Mouse (Mus musculus) frontal cortex, postnatal 25 days (tissue): ENCODE results near the gene Crabp2.
A peak's percentile ranks its signal among the peaks of the same experiment; 100 is the strongest.

ENCODE experiments used
- DNase-seq, 2 experiments: peaks; one replicate each; pipeline ENCODE4 v3.0.0; 2022; ENCODE audit warnings: low spot score in 2 of 2

The Crabp2 gene

DNA sequence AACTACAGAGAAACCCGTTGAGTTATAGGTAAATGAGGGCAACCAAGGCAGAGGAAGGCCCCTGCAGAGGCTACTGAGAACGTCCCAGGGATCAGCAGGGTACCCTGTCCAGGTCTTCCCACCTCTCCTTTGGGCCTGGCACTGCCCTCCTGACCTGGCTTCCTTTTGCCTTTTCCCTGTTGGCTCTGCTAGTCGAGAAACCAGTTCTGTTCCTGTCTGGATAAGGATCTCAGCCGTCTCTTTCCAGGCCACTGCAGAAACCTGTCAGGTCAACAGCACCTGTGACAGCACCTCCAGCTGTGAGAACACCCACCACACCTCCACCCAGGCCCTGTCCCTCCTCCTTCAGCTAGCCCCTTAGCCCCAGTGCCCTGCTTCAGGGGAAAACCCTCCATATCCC, 10.0 kb downstream of the Crabp2 start:
- DNase-seq = no peak

- no peak for DNase-seq
These were observed 10.5 kb downstream of the Crabp2 start for GRCm38 (mm10) chr3:87958967-87959366.

DNA sequence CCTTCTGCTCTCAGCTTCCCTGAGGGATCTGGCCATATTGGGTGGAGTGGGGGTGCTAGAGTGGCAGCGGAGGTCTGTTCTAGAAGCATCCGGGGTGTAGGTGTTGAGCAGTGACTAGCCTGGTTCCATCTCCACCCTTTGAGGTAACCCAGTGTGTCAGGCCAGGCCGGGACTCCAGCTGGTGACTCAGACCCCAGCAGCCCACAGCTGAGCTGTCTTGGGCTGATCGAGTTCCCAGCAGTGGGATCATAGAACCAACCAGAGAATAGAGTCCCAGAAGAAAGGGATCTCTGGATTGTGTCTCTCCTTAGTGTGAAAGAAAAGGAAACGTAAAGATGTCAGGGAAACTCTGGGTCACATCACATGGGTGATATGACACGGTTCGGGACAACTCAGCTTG, 10.9 kb downstream of the Crabp2 start:
- no peak for DNase-seq

GRCm38 (mm10) chr3:87960191-87960585, 11.7 kb downstream of the Crabp2 start:
- DNase-seq = no peak

- DNase-seq = peak; percentile 48 to 56
These were observed 12.2 kb downstream of the Crabp2 start for GRCm38 (mm10) chr3:87960586-87961191.

GRCm38 (mm10) chr3:87970184-87970938, 21.9 kb downstream of the Crabp2 start:
- DNase-seq = no peak

- no peak for DNase-seq
These were observed 22.5 kb downstream of the Crabp2 start, which contains the start of gene Nes for GRCm38 (mm10) chr3:87970939-87971488. Nes (plus strand) TSS chr3:87971078.

GRCm38 (mm10) chr3:87971489-87972202, 23.2 kb downstream of the Crabp2 start:
- DNase-seq = no peak

- DNase-seq = no peak
These were observed 23.8 kb downstream of the Crabp2 start for GRCm38 (mm10) chr3:87972203-87972664.

- DNase-seq = no peak
These were observed 24.3 kb downstream of the Crabp2 start for GRCm38 (mm10) chr3:87972776-87973175.

DNA sequence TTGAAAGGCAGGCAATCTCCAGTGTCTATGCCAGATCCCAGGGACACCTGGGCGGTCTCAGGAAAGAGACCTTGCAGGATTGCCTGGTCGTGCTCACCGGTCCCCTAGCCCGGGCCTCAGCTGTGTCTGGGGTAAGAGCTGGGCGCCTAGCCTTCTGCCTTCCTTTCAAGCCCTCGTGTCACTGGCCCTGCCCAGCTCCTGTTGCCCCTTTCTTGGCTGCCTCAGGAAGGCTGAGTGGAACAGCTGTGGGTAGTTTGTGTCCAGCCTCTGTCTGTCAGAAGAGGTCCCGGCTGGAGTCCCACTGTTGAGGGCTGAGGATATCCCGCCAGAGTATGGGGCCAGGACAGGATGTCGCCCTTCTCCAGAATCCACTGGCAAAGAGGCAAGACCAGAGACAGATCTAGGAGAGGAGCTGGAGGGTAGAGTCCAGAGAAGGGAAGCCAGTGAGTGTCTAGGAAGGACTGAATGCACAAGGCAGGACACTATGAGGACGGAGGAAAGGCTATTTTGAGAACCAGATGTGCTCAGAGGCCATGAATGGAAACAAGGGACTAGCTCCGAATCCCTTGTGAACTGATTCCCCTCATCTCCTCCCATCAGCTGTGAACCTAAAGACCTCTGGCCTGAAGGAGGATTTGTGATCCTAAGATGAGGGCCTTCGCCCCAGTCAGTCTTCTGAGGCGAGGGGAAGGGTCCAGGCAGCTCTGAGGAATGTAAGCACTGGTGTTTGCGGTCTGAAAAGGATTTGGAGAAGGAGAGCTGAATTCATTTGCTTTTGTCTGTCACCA, 25.3 kb downstream of the Crabp2 start:
- DNase-seq = no peak

- DNase-seq = no peak
These were observed 26.0 kb downstream of the Crabp2 start for GRCm38 (mm10) chr3:87974381-87974987.

DNA sequence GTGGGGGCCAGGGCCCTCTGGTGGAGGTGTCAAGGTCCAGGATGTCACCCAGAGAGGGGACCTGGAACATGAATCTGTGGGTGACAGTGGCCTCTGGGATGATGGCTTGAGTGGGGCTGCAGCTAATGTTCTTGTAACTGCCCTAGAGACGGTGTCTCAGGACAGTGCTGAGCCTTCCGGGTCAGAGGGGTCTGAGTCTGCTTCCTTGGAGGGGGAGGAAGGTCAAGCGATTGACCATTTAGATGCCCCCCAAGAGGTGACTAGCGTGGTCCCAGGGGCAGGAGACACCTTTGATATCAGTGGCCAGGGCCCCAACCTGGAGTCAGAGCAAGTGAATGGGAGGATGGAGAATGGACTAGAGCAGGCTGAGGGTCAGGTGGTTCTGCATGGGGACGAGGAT, 31.0 kb downstream of the Crabp2 start:
- DNase-seq = no peak

DNA sequence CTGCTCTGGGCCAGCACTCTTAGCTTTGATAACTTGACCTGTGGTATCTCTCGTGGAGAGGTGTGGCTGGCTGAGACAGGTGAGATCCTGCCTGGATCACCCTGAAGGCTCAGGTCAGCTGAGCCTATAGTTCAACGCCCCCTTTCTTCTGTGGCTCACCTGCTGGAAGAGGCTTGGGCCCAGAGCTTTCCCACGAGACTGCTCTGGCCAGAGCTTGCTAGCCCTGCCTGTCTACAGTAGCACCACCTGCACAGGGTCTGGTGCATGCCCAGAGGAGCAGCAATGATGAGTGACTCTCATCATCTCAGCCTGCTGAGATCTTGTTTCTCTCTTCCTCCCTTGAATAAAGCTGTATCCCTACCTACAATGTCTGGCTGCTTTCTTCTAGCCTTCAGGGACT, 31.6 kb downstream of the Crabp2 start:
- no peak for DNase-seq

GRCm38 (mm10) chr3:87980728-87981127, 32.3 kb downstream of the Crabp2 start:
- no peak for DNase-seq

DNA sequence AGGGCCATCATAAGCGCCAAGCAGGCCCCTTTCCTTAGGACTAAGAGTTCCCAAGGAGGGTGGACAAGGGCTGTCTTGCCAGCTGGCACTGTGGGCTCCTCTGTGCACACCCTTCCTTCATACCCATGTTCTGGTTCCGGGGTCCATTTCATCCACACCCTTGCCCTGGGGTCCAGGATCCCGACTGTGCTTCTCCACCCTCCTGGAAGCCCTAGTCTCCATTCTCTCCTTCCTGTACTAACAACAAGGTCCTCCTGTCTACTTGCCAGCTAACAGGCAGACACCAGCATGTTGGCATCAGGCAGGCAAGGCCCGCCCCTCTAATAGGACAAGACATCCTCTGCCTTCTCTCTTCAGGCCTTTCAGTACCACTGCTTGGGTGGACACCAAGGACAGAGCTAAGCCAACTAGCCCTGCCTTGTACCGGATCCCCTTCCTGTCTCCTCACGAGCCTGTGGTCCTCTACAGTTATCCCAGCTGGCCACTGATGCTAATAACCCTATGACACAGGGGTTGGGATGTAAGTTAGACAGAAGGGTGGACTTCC, 32.8 kb downstream of the Crabp2 start:
- DNase-seq = no peak

DNA sequence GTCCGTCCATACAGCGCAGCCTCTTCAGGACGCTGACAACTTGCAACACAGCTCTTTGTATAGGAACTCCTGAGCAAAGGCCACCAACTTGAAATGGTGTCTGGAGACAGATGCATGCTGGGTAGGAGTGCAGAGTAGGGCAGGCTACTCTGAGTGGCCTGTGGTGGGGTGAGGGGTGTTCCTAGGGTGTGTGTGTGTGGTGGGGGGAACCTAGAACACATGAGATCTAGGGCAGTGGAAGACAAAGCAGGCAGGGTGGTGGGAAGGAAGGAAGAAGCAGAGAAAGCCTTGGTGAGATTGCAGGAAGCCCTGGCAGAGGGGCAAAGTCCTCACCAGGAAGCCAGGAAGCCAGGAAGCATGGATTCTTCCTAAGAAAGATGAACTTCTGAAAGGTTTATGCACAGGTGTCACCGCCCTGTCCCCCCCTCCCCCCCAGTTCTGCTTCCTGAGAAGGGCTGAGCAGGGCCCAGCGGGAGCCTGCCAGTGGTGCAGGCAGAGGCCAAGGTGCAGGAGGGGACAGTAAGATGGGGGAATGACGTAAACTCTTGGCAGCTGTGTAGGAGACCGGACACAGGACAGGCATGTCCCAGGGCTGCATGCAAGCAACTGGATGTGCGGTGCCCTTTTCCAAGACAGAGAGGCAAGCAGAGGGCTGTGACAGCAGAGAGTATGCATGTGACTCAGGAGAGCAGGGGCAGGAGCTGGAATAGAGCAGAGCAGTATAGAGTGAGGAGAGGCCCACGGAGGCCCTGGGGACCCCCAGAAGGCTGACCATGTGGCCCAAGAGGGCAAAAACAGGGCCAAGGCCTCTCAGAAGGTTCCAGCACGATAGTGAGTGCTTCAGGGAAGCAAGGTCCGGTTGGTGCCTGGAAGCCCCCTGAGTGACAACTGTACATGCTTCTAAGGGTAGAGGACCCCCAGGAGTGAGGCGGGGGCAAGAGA, 33.7 kb downstream of the Crabp2 start:
- DNase-seq = no peak

DNA sequence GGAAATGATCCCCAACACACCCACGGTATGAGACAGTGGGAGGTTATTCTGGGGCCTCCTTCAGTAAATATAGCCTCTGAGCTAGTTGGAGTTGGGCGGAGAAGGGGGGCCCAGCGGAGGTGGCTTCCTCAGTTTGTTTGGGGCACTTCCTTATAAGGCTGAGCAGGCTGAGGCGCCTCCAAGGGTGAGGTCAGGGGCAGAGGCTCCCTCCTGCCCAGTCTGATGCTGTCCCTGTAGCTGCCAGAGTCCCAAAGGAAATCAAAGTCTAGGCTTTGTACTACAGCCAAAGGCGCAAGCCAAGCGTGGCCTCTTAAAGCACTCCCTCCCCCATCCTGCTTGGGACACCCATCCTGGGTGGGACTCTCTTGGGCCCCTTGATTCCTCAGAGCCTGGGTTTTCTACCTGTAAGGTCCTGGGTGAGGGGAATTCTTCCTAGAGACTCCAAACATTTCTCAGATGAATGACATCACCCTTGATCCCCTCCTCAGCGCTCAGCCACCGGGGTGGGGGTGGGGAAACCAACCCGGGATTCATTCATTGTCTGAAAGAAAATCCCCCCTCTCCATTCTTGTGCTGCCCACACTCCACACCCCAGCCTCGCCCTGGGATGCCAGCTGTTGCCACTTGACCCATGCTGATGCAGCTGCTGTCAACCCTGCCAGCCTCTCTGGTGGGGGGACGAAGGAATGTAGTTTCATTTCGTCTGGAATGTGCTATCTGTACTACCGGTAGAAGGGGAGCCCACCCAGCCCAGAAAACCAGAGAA, 34.6 kb downstream of the Crabp2 start:
- no peak for DNase-seq

GRCm38 (mm10) chr3:87983627-87984026, 35.2 kb downstream of the Crabp2 start:
- no peak for DNase-seq
